Mouse (Mus musculus) heart, embryonic 11.5 days (tissue): ENCODE results near the gene Cd7. TPM values are rescaled to one million over a fixed set of nuclear protein-coding genes. Genes with fewer than 3 reads are reported as not detected.

Source experiments
- ATAC-seq: fragments of 200-750 bp; cut with Nextera tagmentation; replicated peaks from 2 replicates; pipeline ENCODE4 v1.8.0; 2017; ENCODE audit warnings: moderate library complexity; ENCODE audit not compliant: insufficient number of reproducible peaks, low FRiP score, low TSS enrichment
- H3K27ac ChIP-seq: fragments of 300-500 bp; sonication (generic); 2 replicates; pipeline ENCODE4 v1.5.1; 2014; ENCODE audit warnings: mild to moderate bottlenecking, low read depth, low read length
- H3K27me3 ChIP-seq: fragments of 300-500 bp; sonication (generic); 2 replicates; pipeline ENCODE4 v1.6.1; 2014; ENCODE audit warnings: mild to moderate bottlenecking, low read length, mixed read lengths; ENCODE audit not compliant: control insufficient read depth, insufficient read depth
- H3K36me3 ChIP-seq: fragments of 300-500 bp; sonication (generic); 2 replicates; pipeline ENCODE4 v1.6.1; 2014; ENCODE audit warnings: mild to moderate bottlenecking, low read length, moderate library complexity, mixed read lengths; ENCODE audit not compliant: control insufficient read depth, insufficient read depth
- H3K4me1 ChIP-seq: fragments of 300-500 bp; sonication (generic); 2 replicates; pipeline ENCODE4 v1.6.1; 2014; ENCODE audit warnings: low read length; ENCODE audit not compliant: control insufficient read depth, insufficient read depth
- H3K4me2 ChIP-seq: fragments of 300-500 bp; sonication (generic); 2 replicates; pipeline ENCODE4 v1.6.1; 2014; ENCODE audit warnings: mild to moderate bottlenecking, moderate library complexity
- H3K4me3 ChIP-seq: fragments of 300-500 bp; sonication (generic); 2 replicates; pipeline ENCODE4 v1.5.1; 2014; ENCODE audit warnings: low read depth, low read length
- H3K9ac ChIP-seq: fragments of 300-500 bp; sonication (generic); 2 replicates; pipeline ENCODE4 v1.6.1; 2014; ENCODE audit warnings: mild to moderate bottlenecking, low read depth, low read length, moderate library complexity
- H3K9me3 ChIP-seq: fragments of 300-500 bp; sonication (generic); replicated peaks from 2 replicates; pipeline ENCODE4 v1.6.1; 2016; ENCODE audit warnings: low read length; ENCODE audit not compliant: control insufficient read depth
- WGBS: fragments of 180-500 bp; shearing (Covaris S2); extraction: QIAGEN DNeasy Blood & Tissue Kit; methylation state at CpG from one replicate; pipeline ENCODE4 v1.1.7; 2014; ENCODE audit not compliant: insufficient replicate concordance; 5-methylcytosine and 5-hydroxymethylcytosine counted together
- polyA plus RNA-seq: library from polyadenylated mRNA; unstranded; fragments of >200 nt; fragmentation: Nextera tagmentation; extraction: Ambion mirVana; gene quantifications from 2 replicates; pipeline ENCODE4 v1.2.1, GENCODE M21; 2014

Gene Cd7
- polyA plus RNA-seq, result 0.31 TPM in 1 of 2 replicates, not detected in the other

GRCm38 (mm10) chr11:121039302-121039701 is at the start of gene Cd7:
Cd7 (minus strand) TSS chr11:121039418.
- ATAC-seq, result no peak
- Histone ChIP-seq H3K4me1 (no peaks in the 10 kb centered on the region), H3K27me3 (peaks cover 8% of the 10 kb centered on the region; the same call in 1 of the 2 replicates), H3K27ac (no peak within 1 kb of the TSS), H3K9ac (no peak within 1 kb of the TSS), H3K4me2 (no peak within 1 kb of the TSS), H3K36me3 (no peaks in the 10 kb centered on the region), H3K9me3 (no peaks in the 10 kb centered on the region), H3K4me3 (no peak within 1 kb of the TSS)
- 62% methylated on average over 5 of the region's 5 CpGs for WGBS

- no peaks in the 10 kb centered on the region for H3K27me3 ChIP-seq
- WGBS, result 39% methylated on average over 6 of the region's 6 CpGs
- H3K9me3 ChIP-seq, result no peaks in the 10 kb centered on the region
- no peak for ATAC-seq
- H3K36me3 ChIP-seq, result no peaks in the 10 kb centered on the region
- no peak overlapping the region for H3K27ac ChIP-seq
- H3K4me3 ChIP-seq, result no peak overlapping the region
- peaks cover 4% of the 10 kb centered on the region; the same call in 1 of the 2 replicates for H3K4me1 ChIP-seq
- H3K4me2 ChIP-seq, result no peak overlapping the region
- no peak overlapping the region for H3K9ac ChIP-seq
Measured at GRCm38 (mm10) chr11:121088997-121089396, 49.8 kb upstream of the Cd7 start.

DNA sequence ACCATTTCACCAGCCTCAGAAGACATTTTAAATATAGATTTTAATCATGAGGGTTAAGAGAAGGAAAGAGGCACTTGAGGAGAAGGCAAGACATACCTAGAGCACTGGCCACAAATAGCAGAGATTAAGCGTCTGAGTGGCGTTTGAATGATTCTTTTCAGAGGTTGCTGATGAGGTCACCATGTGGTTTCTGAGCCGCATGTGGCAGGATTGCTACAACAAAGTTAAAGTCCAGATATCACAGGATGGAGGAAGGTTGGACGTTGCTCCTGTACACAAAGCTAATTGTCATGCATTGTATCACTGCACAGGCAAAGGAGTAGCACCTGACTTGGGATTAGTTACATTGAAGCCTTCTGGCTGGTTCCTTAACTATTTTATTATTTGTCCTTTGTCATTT is 47.1 kb upstream of the Cd7 start:
- 32% methylated on average over 4 of the region's 4 CpGs for WGBS
- Histone ChIP-seq H3K4me1 (peaks cover 4% of the 10 kb centered on the region; the same call in 1 of the 2 replicates), H3K4me2 (no peak overlapping the region), H3K9ac (no peak overlapping the region), H3K36me3 (no peaks in the 10 kb centered on the region), H3K27me3 (peaks cover 3% of the 10 kb centered on the region; the same call in 1 of the 2 replicates), H3K4me3 (no peak overlapping the region), H3K27ac (no peak overlapping the region), H3K9me3 (no peaks in the 10 kb centered on the region)
- no peak for ATAC-seq

GRCm38 (mm10) chr11:121085181-121085580 is 46.0 kb upstream of the Cd7 start:
- Histone ChIP-seq H3K4me2 (no peak overlapping the region), H3K4me3 (no peak overlapping the region), H3K4me1 (peaks cover 4% of the 10 kb centered on the region; the same call in 1 of the 2 replicates), H3K9ac (no peak overlapping the region), H3K36me3 (no peaks in the 10 kb centered on the region), H3K27me3 (peaks cover 3% of the 10 kb centered on the region; the same call in 1 of the 2 replicates), H3K9me3 (no peaks in the 10 kb centered on the region), H3K27ac (no peak overlapping the region)
- WGBS, result 67% methylated on average over 5 of the region's 5 CpGs
- no peak for ATAC-seq

DNA sequence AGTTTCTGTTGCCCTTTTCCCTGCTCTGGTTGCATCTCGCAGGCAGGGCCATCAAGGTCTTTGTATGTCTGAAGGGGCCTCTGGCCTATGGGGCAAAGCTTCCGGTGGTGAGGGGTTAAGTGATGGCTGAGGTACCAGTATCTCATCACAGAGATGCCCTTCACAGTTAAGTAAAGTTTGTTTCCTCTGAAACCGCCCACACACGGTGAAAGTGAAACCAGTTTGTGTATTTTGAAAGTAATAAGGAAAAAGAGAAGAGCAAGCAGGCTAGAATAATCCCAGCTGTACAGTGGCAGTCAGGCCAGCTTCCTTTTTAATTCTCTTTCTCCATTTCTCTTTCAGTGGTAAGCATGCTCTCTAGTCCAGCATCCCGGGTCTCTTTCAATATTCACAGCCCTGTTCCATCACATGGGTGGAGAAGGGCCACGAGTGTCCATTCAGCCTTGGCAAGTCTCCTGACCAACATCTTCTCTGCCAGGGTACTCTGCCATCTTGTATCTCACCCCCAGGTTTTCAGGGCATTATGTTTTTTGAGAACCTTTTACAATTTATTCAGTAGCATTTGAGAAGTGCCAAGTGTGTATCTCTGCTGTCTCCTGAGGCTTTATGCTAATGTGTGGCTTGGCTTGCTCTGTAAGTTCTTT is 43.8 kb upstream of the Cd7 start:
- Histone ChIP-seq H3K4me1 (no peaks in the 10 kb centered on the region), H3K9ac (no peak overlapping the region), H3K4me2 (no peak overlapping the region), H3K4me3 (no peak overlapping the region), H3K27ac (no peak overlapping the region), H3K36me3 (no peaks in the 10 kb centered on the region), H3K9me3 (no peaks in the 10 kb centered on the region), H3K27me3 (peaks cover 3% of the 10 kb centered on the region; the same call in 1 of the 2 replicates)
- ATAC-seq, result no peak
- WGBS, result 72% methylated on average over 6 of the region's 6 CpGs

- Histone ChIP-seq H3K4me2 (no peak overlapping the region), H3K4me3 (no peak overlapping the region), H3K4me1 (no peaks in the 10 kb centered on the region), H3K27me3 (peaks cover 3% of the 10 kb centered on the region; the same call in 1 of the 2 replicates), H3K9me3 (no peaks in the 10 kb centered on the region), H3K27ac (no peak overlapping the region), H3K36me3 (no peaks in the 10 kb centered on the region), H3K9ac (no peak overlapping the region)
- no peak for ATAC-seq
- WGBS, result 66% methylated on average over 3 of the region's 3 CpGs
Measured at GRCm38 (mm10) chr11:121082250-121082649, 43.0 kb upstream of the Cd7 start.

DNA sequence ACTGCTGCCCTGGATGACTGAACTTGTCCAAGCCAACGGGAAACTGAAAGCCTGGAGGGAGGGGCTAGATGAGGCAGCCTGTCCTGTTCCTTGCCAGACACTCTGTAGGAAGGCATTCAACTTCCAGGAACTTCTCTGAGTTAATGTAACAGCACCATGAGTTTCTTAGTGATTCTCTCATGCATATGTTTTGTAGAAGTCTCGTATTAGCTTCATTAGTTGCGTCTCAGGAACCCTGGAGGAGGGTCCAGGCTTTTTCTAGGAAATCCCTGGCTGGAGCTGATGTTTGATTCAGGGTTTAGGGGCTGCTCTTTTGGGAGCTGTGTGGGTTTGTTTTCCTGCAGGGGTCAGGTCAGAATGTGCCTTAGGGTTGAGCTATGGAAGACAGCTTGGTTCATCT is 41.9 kb upstream of the Cd7 start, which contains the start of gene Sectm1a:
Sectm1a (minus strand) TSS at position 101 of the 400 bp plus-strand sequence.
- Histone ChIP-seq H3K4me1 (no peaks in the 10 kb centered on the region), H3K4me2 (no peak within 1 kb of the TSS), H3K9me3 (no peaks in the 10 kb centered on the region), H3K9ac (no peak within 1 kb of the TSS), H3K27ac (no peak within 1 kb of the TSS), H3K36me3 (no peaks in the 10 kb centered on the region), H3K4me3 (no peak within 1 kb of the TSS), H3K27me3 (peaks cover 3% of the 10 kb centered on the region; the same call in 1 of the 2 replicates)
- ATAC-seq, result no peak
- WGBS, result 63% methylated on average over 3 of the region's 3 CpGs

DNA sequence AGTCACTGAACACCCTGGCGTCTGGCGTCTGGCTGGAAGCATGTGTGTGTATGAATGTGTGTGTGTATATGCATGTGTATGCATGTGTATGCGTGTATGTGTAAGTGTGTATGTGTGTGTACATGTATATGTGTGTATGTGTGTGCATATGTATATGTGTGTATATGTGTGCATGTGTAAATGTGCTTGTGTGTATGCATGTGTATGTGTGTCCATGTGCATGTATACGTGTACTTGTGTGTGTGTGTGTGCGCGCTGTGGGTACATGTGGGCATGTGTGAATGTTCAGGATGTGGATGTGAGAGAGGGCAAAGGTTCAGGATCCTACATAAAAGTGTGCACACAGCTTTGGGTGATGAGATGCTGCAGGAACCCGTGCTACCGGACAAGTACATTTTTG is 41.1 kb upstream of the Cd7 start:
- Histone ChIP-seq H3K36me3 (no peaks in the 10 kb centered on the region), H3K9me3 (no peaks in the 10 kb centered on the region), H3K27ac (no peak overlapping the region), H3K4me3 (no peak overlapping the region), H3K9ac (no peak overlapping the region), H3K4me1 (no peaks in the 10 kb centered on the region), H3K27me3 (peaks cover 3% of the 10 kb centered on the region; the same call in 1 of the 2 replicates), H3K4me2 (no peak overlapping the region)
- no peak for ATAC-seq
- 87% methylated on average over 8 of the region's 8 CpGs for WGBS

DNA sequence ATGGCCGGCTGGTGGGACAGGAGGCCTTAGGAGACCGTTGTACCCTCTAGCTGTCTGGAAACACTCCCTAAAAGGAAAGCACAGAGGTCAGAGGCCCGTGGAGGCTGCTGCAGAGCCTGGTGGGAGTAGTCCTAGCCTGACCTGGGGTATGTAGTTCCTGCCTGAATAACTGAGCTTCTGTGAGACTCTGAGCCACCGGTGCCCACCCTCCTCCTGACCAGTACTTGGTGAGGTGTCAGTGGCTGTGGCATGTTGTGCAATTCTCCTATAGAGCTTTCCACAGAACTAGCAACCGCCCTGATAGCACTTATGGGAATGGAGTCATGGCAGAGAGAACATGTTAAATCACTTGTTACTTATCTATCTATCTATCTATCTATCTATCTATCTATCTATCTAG is 36.4 kb upstream of the Cd7 start:
- Histone ChIP-seq H3K4me2 (no peak overlapping the region), H3K9ac (no peak overlapping the region), H3K4me3 (no peak overlapping the region), H3K27me3 (no peaks in the 10 kb centered on the region), H3K36me3 (no peaks in the 10 kb centered on the region), H3K9me3 (no peaks in the 10 kb centered on the region), H3K4me1 (no peaks in the 10 kb centered on the region), H3K27ac (no peak overlapping the region)
- 72% methylated on average over 5 of the region's 5 CpGs for WGBS
- no peak for ATAC-seq
